Mouse (Mus musculus): ENCODE data around the gene Ehd3. TPM values are rescaled to one million over a fixed set of nuclear protein-coding genes. Genes with fewer than 3 reads are reported as not detected.

Gene Ehd3
- polyA plus RNA-seq, 1 experiment: 5.6 TPM

DNA sequence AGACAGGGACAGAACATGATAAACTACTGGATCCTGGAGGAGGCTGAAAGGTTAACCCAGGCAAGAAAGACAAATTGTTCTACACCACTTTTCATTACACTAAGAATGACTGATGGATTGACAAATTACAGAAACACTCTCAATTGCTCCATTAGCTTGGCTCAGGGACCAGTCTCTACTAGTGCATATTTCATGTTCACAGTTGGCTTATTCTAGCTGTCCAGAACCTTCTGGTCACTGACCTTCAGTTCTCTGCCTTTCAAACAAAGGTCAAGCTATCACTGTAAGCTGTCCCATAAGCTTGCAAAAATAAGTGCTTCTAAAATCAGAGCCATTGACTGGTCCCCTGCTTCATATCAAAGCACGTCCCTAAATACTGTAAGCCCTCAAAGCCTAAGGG is 39.0 kb downstream of the Ehd3 start:
- peaks cover 7% of the 10 kb centered on the region for H3K27me3 ChIP-seq (ENCODE audit: control insufficient read depth, insufficient read depth, insufficient read length)
- H3ac ChIP-seq (ENCODE audit: control insufficient read depth, insufficient read length, low read depth): no peak overlapping the region
- H3K79me3 ChIP-seq (ENCODE audit: low read depth): no peaks in the 10 kb centered on the region
- TF ChIP-seq MYOG (IDR thresholded peaks at IDR 0.05; ENCODE audit: control insufficient read depth, extremely low read depth, insufficient read length) (no peak), USF1 (IDR thresholded peaks at IDR 0.05; ENCODE audit: low read depth) (no peak), CTCF (IDR thresholded peaks at IDR 0.05; ENCODE audit: control insufficient read depth, insufficient read depth, insufficient read length) (no peak), CEBPB (IDR thresholded peaks at IDR 0.05; ENCODE audit: low read depth) (no peak), MAX (IDR thresholded peaks at IDR 0.05) (no peak), MYOD1 (IDR thresholded peaks at IDR 0.05; ENCODE audit: control insufficient read depth, insufficient read length, low read depth) (no peak), FOSL1 (IDR thresholded peaks at IDR 0.05; ENCODE audit: insufficient read depth, low read length, poor library complexity, severe bottlenecking) (no peak)
- no peaks in the 10 kb centered on the region for H3K36me3 ChIP-seq (ENCODE audit: control insufficient read depth, insufficient read depth)
- no peaks in the 10 kb centered on the region for H3K79me2 ChIP-seq (ENCODE audit: control insufficient read depth, insufficient read depth)
- no peak overlapping the region for H3K4me3 ChIP-seq (ENCODE audit: insufficient read depth, poor library complexity, severe bottlenecking)

- no peak for TF ChIP-seq MYOG (IDR thresholded peaks at IDR 0.05; ENCODE audit: control insufficient read depth, extremely low read depth, insufficient read length)
- TF ChIP-seq CTCF (IDR thresholded peaks at IDR 0.05; ENCODE audit: control insufficient read depth, insufficient read depth, insufficient read length): no peak
- no peak for TF ChIP-seq CEBPB (IDR thresholded peaks at IDR 0.05; ENCODE audit: low read depth)
- TF ChIP-seq MYOD1 (IDR thresholded peaks at IDR 0.05; ENCODE audit: control insufficient read depth, insufficient read length, low read depth): no peak
- TF ChIP-seq USF1 (IDR thresholded peaks at IDR 0.05; ENCODE audit: low read depth): no peak
- no peak for TF ChIP-seq FOSL1 (IDR thresholded peaks at IDR 0.05; ENCODE audit: insufficient read depth, low read length, poor library complexity, severe bottlenecking)
- TF ChIP-seq MAX (IDR thresholded peaks at IDR 0.05): no peak
- no peak overlapping the region for H3ac ChIP-seq (ENCODE audit: control insufficient read depth, insufficient read length, low read depth)
- no peaks in the 10 kb centered on the region for H3K36me3 ChIP-seq (ENCODE audit: control insufficient read depth, insufficient read depth)
- no peak overlapping the region for H3K4me3 ChIP-seq (ENCODE audit: insufficient read depth, poor library complexity, severe bottlenecking)
- H3K79me2 ChIP-seq (ENCODE audit: control insufficient read depth, insufficient read depth): no peaks in the 10 kb centered on the region
- H3K79me3 ChIP-seq (ENCODE audit: low read depth): no peaks in the 10 kb centered on the region
- peaks cover 7% of the 10 kb centered on the region for H3K27me3 ChIP-seq (ENCODE audit: control insufficient read depth, insufficient read depth, insufficient read length)
Measured at GRCm38 (mm10) chr17:73845632-73846031, 41.7 kb downstream of the Ehd3 start.

DNA sequence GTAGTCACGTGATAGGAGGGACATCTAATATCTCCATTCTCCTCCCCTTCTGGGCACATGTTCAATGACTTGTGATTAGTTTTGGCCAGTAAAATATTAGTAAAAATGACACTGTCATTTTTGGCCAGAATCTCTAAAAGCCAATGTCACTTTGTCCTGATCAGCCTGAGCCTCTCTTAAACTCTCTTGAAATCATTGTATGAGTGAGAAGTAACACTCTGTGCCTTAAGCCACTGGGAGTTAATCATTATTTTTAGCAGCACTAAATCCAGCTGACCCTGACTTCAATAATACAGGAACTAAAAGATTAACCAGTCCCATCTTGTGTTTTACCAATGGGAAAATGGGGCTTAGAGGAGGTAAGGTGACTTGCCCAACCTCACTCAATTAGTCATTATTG is 43.5 kb downstream of the Ehd3 start:
- Histone ChIP-seq H3K79me2 (ENCODE audit: control insufficient read depth, insufficient read depth) (no peaks in the 10 kb centered on the region), H3K79me3 (ENCODE audit: low read depth) (no peaks in the 10 kb centered on the region), H3K4me3 (ENCODE audit: insufficient read depth, poor library complexity, severe bottlenecking) (no peak overlapping the region), H3K27me3 (ENCODE audit: control insufficient read depth, insufficient read depth, insufficient read length) (peaks cover 3% of the 10 kb centered on the region), H3ac (ENCODE audit: control insufficient read depth, insufficient read length, low read depth) (no peak overlapping the region), H3K36me3 (ENCODE audit: control insufficient read depth, insufficient read depth) (no peaks in the 10 kb centered on the region)
- TF ChIP-seq CTCF (IDR thresholded peaks at IDR 0.05; ENCODE audit: control insufficient read depth, insufficient read depth, insufficient read length) (no peak), USF1 (IDR thresholded peaks at IDR 0.05; ENCODE audit: low read depth) (no peak), FOSL1 (IDR thresholded peaks at IDR 0.05; ENCODE audit: insufficient read depth, low read length, poor library complexity, severe bottlenecking) (no peak), CEBPB (IDR thresholded peaks at IDR 0.05; ENCODE audit: low read depth) (no peak), MAX (IDR thresholded peaks at IDR 0.05) (no peak), MYOD1 (IDR thresholded peaks at IDR 0.05; ENCODE audit: control insufficient read depth, insufficient read length, low read depth) (no peak), MYOG (IDR thresholded peaks at IDR 0.05; ENCODE audit: control insufficient read depth, extremely low read depth, insufficient read length) (no peak)

DNA sequence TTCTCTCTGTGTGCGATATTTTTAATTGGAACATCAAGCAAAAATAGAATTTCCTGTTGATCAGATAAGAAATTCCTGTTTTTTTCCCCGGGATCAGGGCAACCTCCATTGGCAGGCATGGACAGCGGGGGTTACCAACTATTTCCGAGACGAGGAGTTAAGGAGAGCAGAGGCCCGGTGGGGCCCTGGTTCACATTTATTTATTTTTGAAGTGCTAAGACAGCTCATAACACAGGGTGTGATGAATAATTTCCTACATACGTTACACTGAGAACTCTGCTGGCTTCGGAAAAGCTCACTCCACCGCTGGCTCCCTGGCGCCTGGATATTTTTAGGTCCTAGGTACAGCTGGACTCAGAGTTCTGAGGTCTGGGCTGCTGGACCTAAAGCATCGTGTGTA is 49.1 kb downstream of the Ehd3 start:
- H3K27me3 ChIP-seq (ENCODE audit: control insufficient read depth, insufficient read depth, insufficient read length): no peaks in the 10 kb centered on the region
- TF ChIP-seq CTCF (IDR thresholded peaks at IDR 0.05; ENCODE audit: control insufficient read depth, insufficient read depth, insufficient read length) (no peak), FOSL1 (IDR thresholded peaks at IDR 0.05; ENCODE audit: insufficient read depth, low read length, poor library complexity, severe bottlenecking) (no peak), MYOG (IDR thresholded peaks at IDR 0.05; ENCODE audit: control insufficient read depth, extremely low read depth, insufficient read length) (no peak), MYOD1 (IDR thresholded peaks at IDR 0.05; ENCODE audit: control insufficient read depth, insufficient read length, low read depth) (no peak)
- H3ac ChIP-seq (ENCODE audit: control insufficient read depth, insufficient read length, low read depth): no peak overlapping the region
- H3K4me3 ChIP-seq (ENCODE audit: insufficient read depth, poor library complexity, severe bottlenecking): no peak overlapping the region
- H3K79me3 ChIP-seq (ENCODE audit: low read depth): no peaks in the 10 kb centered on the region
- no peaks in the 10 kb centered on the region for H3K79me2 ChIP-seq (ENCODE audit: control insufficient read depth, insufficient read depth)
- H3K36me3 ChIP-seq (ENCODE audit: control insufficient read depth, insufficient read depth): no peaks in the 10 kb centered on the region

- Histone ChIP-seq H3K4me3 (ENCODE audit: insufficient read depth, poor library complexity, severe bottlenecking) (no peak overlapping the region), H3K27me3 (ENCODE audit: control insufficient read depth, insufficient read depth, insufficient read length) (no peaks in the 10 kb centered on the region), H3K79me3 (ENCODE audit: low read depth) (no peaks in the 10 kb centered on the region), H3K79me2 (ENCODE audit: control insufficient read depth, insufficient read depth) (no peaks in the 10 kb centered on the region), H3ac (ENCODE audit: control insufficient read depth, insufficient read length, low read depth) (no peak overlapping the region), H3K36me3 (ENCODE audit: control insufficient read depth, insufficient read depth) (no peaks in the 10 kb centered on the region)
- TF ChIP-seq CTCF (IDR thresholded peaks at IDR 0.05; ENCODE audit: control insufficient read depth, insufficient read depth, insufficient read length) (no peak), MAX (IDR thresholded peaks at IDR 0.05) (no peak)
Measured at GRCm38 (mm10) chr17:73853717-73854116, 49.8 kb downstream of the Ehd3 start.

DNA sequence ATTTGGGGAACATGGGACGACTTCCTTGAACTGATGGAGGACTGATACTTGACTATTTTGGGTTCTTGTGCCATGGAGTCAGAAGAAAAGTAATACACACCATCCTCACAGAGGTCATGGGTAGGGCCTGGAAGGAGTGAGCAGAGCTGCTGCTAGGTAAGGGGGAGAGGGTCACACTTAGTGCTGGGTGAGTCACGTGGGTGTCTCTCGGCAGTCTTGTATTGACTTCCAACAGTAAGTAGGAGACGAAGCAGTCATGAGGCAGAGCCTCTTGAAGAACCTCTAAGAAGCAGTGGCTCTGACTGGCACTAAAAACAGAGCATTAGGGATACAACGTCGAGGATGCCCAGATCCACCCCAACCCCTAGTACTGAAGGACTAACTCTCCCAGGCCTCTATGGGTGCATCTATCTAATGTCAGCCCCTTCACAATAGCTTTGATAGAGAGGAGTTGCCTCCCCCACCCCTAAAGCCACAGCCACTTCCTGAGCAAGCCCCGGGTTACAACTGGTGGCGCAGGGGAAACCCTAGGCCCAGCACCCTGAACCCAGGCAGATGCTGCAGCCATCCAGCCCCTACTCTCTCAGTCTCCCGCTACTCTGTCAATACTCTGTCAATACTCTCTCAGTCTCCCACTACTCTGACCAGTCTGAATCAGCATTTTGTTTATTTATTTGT is 65.2 kb downstream of the Ehd3 start:
- no peaks in the 10 kb centered on the region for H3K79me3 ChIP-seq (ENCODE audit: low read depth)
- no peaks in the 10 kb centered on the region for H3K79me2 ChIP-seq (ENCODE audit: control insufficient read depth, insufficient read depth)
- no peak for TF ChIP-seq FOSL1 (IDR thresholded peaks at IDR 0.05; ENCODE audit: insufficient read depth, low read length, poor library complexity, severe bottlenecking)
- no peak for TF ChIP-seq CEBPB (IDR thresholded peaks at IDR 0.05; ENCODE audit: low read depth)
- TF ChIP-seq CTCF (IDR thresholded peaks at IDR 0.05; ENCODE audit: control insufficient read depth, insufficient read depth, insufficient read length): no peak
- no peak for TF ChIP-seq USF1 (IDR thresholded peaks at IDR 0.05; ENCODE audit: low read depth)
- no peak for TF ChIP-seq MYOG (IDR thresholded peaks at IDR 0.05; ENCODE audit: control insufficient read depth, extremely low read depth, insufficient read length)
- no peak for TF ChIP-seq MAX (IDR thresholded peaks at IDR 0.05)
- no peak for TF ChIP-seq MYOD1 (IDR thresholded peaks at IDR 0.05; ENCODE audit: control insufficient read depth, insufficient read length, low read depth)
- no peak overlapping the region for H3ac ChIP-seq (ENCODE audit: control insufficient read depth, insufficient read length, low read depth)
- H3K4me3 ChIP-seq (ENCODE audit: insufficient read depth, poor library complexity, severe bottlenecking): no peak overlapping the region
- H3K27me3 ChIP-seq (ENCODE audit: control insufficient read depth, insufficient read depth, insufficient read length): no peaks in the 10 kb centered on the region
- H3K36me3 ChIP-seq (ENCODE audit: control insufficient read depth, insufficient read depth): no peaks in the 10 kb centered on the region
